In the genomic region with DNA sequence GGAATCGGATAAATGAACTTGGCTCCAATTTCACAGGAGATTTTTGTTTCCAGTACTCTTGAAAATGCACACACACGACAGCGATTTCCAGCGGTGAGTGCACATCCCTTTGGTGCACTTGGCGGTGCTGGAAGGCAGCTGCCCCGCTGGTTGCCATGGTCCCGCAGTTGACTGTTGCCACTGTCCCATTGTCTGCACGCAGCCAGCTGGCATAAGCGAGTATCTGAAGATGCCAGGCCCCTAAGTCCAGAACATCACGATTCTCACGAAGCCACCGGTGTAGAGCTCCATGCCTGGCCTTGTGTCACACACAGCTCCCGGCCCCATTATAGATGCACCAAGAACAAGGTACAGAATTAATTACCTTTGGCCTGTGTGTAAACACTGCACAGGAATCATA, we compare ENCODE assay signal across 20 mouse cellular contexts. TPM values are rescaled to one million over a fixed set of nuclear protein-coding genes. Genes with fewer than 3 reads are reported as not detected.
A peak's percentile ranks its signal among the peaks of the same experiment; 100 is the strongest.
DNase-seq lines count a peak whose midpoint lies in the region; ATAC-seq and TF ChIP-seq lines count a peak whose summit lies in the region.
"Had no signal": no experiment of that assay in that cellular context is flagged by ENCODE, and none has a peak within 500 bp of the region (broad histone marks: within the 10 kb centered on the region; RNA-seq: fewer than 3 reads in every experiment).

No protein-coding gene starts in this region.

- TF ChIP-seq CTCF in intestine, postnatal 0 days (IDR thresholded peaks at IDR 0.05; ENCODE audit: low read depth), result no peak

- H3K4me1 ChIP-seq in intestine, embryonic 15.5 days (replicated peaks), result no peaks in the 10 kb centered on the region; the same call in 1 of the 2 replicates
- H3K4me1 ChIP-seq in intestine, postnatal 0 days (replicated peaks; ENCODE audit: control insufficient read depth, insufficient read depth, low read length), result no peaks in the 10 kb centered on the region
- H3K4me1 ChIP-seq in hindbrain, embryonic 13.5 days (replicated peaks), result peaks cover 22% of the 10 kb centered on the region
- H3K4me1 ChIP-seq in neural tube, embryonic 14.5 days (ENCODE audit: control insufficient read depth, insufficient read depth, low read length), result peaks cover 2% of the 10 kb centered on the region; the same call in 1 of the 2 replicates

- ATAC-seq in intestine, embryonic 15.5 days, result 0 out of 2 replicates have a peak, but pooled peaks have one; percentile 8
- no peak for ATAC-seq in intestine, postnatal 0 days
- ATAC-seq in hindbrain, embryonic 13.5 days (ENCODE audit: low FRiP score), result peak; percentile 50; the same call in 1 of the 2 replicates
- ATAC-seq in neural tube, embryonic 14.5 days (ENCODE audit: low read depth), result peak; percentile 70
- no peak for ATAC-seq in megakaryocyte-erythroid progenitor cell, adult 5-6 weeks (replicated peaks; ENCODE audit: low FRiP score, low TSS enrichment, poor library complexity, severe bottlenecking)
- ATAC-seq: liver, postnatal 0 days had no signal

- 87% methylated on average over 13 of the region's 13 CpGs for WGBS in intestine, embryonic 15.5 days
- 85% methylated on average over 13 of the region's 13 CpGs for WGBS in intestine, postnatal 0 days
- WGBS in hindbrain, embryonic 13.5 days, result 47% methylated on average over 13 of the region's 13 CpGs
- 42% methylated on average over 13 of the region's 13 CpGs for WGBS in neural tube, embryonic 14.5 days

- H3K9ac ChIP-seq in intestine, embryonic 15.5 days, result no peak overlapping the region
- no peak overlapping the region for H3K9ac ChIP-seq in intestine, postnatal 0 days (ENCODE audit: low read depth, low read length)
- H3K9ac ChIP-seq in hindbrain, embryonic 13.5 days, result no peak overlapping the region
- H3K9ac ChIP-seq in neural tube, embryonic 14.5 days (replicated peaks; ENCODE audit: low read depth, low read length), result no peak overlapping the region
- H3K9ac ChIP-seq: heart, embryonic 13.5 days; liver, postnatal 0 days had no signal

- no peaks in the 10 kb centered on the region for H3K36me3 ChIP-seq in intestine, embryonic 15.5 days
- H3K36me3 ChIP-seq in intestine, postnatal 0 days (ENCODE audit: control insufficient read depth, insufficient read depth), result no peaks in the 10 kb centered on the region
- H3K36me3 ChIP-seq in hindbrain, embryonic 13.5 days, result no peaks in the 10 kb centered on the region
- no peaks in the 10 kb centered on the region for H3K36me3 ChIP-seq in neural tube, embryonic 14.5 days (ENCODE audit: control insufficient read depth, insufficient read depth, low read length)
- H3K36me3 ChIP-seq: heart, embryonic 13.5 days had no signal

- no peaks in the 10 kb centered on the region for H3K9me3 ChIP-seq in intestine, embryonic 15.5 days
- H3K9me3 ChIP-seq in intestine, postnatal 0 days (ENCODE audit: control insufficient read depth), result no peaks in the 10 kb centered on the region
- H3K9me3 ChIP-seq in hindbrain, embryonic 13.5 days, result no peaks in the 10 kb centered on the region
- H3K9me3 ChIP-seq in neural tube, embryonic 14.5 days (ENCODE audit: control insufficient read depth, low read length), result no peaks in the 10 kb centered on the region
- H3K9me3 ChIP-seq: heart, embryonic 13.5 days had no signal

- no peak overlapping the region for H3K4me2 ChIP-seq in intestine, embryonic 15.5 days (replicated peaks)
- no peak overlapping the region for H3K4me2 ChIP-seq in intestine, postnatal 0 days (replicated peaks; ENCODE audit: low read depth)
- H3K4me2 ChIP-seq in hindbrain, embryonic 13.5 days, result no peak overlapping the region
- no peak overlapping the region for H3K4me2 ChIP-seq in neural tube, embryonic 14.5 days (ENCODE audit: low read depth, low read length)
- H3K4me2 ChIP-seq: heart, embryonic 13.5 days had no signal

- peak; percentile 75 for DNase-seq in brain, adult 2 months (ENCODE audit: low read depth, low spot score)
- DNase-seq in kidney, postnatal 10 days, result no peak
- DNase-seq: adrenal gland, postnatal 36 days; kidney, adult 8-10 months; kidney, postnatal 4 days; liver; liver, postnatal 0 days; lung, postnatal 36 days; spleen, adult 18-20 months; thymus, adult 18-20 months had no signal

- H3K27me3 ChIP-seq in intestine, embryonic 15.5 days (replicated peaks), result no peaks in the 10 kb centered on the region
- no peaks in the 10 kb centered on the region for H3K27me3 ChIP-seq in intestine, postnatal 0 days (replicated peaks; ENCODE audit: control insufficient read depth, insufficient read depth, low read length)
- no peaks in the 10 kb centered on the region for H3K27me3 ChIP-seq in hindbrain, embryonic 13.5 days
- no peaks in the 10 kb centered on the region for H3K27me3 ChIP-seq in neural tube, embryonic 14.5 days (ENCODE audit: control insufficient read depth, insufficient read depth, low read length)

- no peak overlapping the region for H3K4me3 ChIP-seq in intestine, embryonic 15.5 days (replicated peaks)
- H3K4me3 ChIP-seq in intestine, postnatal 0 days (ENCODE audit: low read depth, low read length), result no peak overlapping the region
- H3K4me3 ChIP-seq in hindbrain, embryonic 13.5 days, result no peak overlapping the region
- H3K4me3 ChIP-seq in neural tube, embryonic 14.5 days (ENCODE audit: low read depth, low read length), result no peak overlapping the region
- H3K4me3 ChIP-seq: erythroblast, embryonic 14.5 days; gastrocnemius, adult 2 months; heart, embryonic 13.5 days had no signal

- no peak overlapping the region for H3K27ac ChIP-seq in intestine, embryonic 15.5 days
- H3K27ac ChIP-seq in intestine, postnatal 0 days (ENCODE audit: low read depth, low read length), result no peak overlapping the region
- H3K27ac ChIP-seq in hindbrain, embryonic 13.5 days, result peak overlapping the region; percentile 55; the same call in 1 of the 2 replicates
- H3K27ac ChIP-seq in neural tube, embryonic 14.5 days (ENCODE audit: low read depth, low read length), result no peak overlapping the region
- H3K27ac ChIP-seq: gastrocnemius, adult 2 months; heart, embryonic 13.5 days had no signal

RNA-seq across cellular contexts. Expression of a gene that starts 29.9 kb away (rescaled TPM):
- polyA plus RNA-seq in intestine, embryonic 15.5 days (2015; fragmentation: Nextera tagmentation; extraction: Ambion mirVana), result 0.97 and 0.98 TPM in 2 replicates
- 0.46 TPM in 2 replicates for polyA plus RNA-seq in intestine, postnatal 0 days (2015; fragmentation: Nextera tagmentation; extraction: Ambion mirVana)
- 0.47 and 0.73 TPM in 2 replicates for polyA plus RNA-seq in hindbrain, embryonic 13.5 days (2015; fragmentation: Nextera tagmentation; extraction: Ambion mirVana)
- 0.18 and 0.35 TPM in 2 replicates for polyA plus RNA-seq in neural tube, embryonic 14.5 days (2014; fragmentation: Nextera tagmentation; extraction: Ambion mirVana)
- not detected in 2 replicates for total RNA-seq in megakaryocyte-erythroid progenitor cell, adult 5-6 weeks (2014; fragmentation: Nextera tagmentation)
- not detected in 2 replicates for total RNA-seq in megakaryocyte-erythroid progenitor cell, adult 5-6 weeks (2017)
- total RNA-seq: granulocyte monocyte progenitor cell, adult 5-6 weeks had no signal
- polyA plus RNA-seq: heart, embryonic 13.5 days; liver, postnatal 0 days; stomach, embryonic 14.5 days had no signal

Comparison
In these comparisons a context has a peak if more than half of its experiments do, and no peak if none do; other contexts are left out.
1. ATAC-seq: peak in intestine, embryonic 15.5 days (single experiment), hindbrain, embryonic 13.5 days (single experiment) and neural tube, embryonic 14.5 days (single experiment); none in intestine, postnatal 0 days (single experiment) and megakaryocyte-erythroid progenitor cell, adult 5-6 weeks (single experiment).